ENCODE assay signal across 12 mouse cellular contexts in genomic region chr5:96221298-96221697, GRCm38 (mm10). TPM values are rescaled to one million over a fixed set of nuclear protein-coding genes. Genes with fewer than 3 reads are reported as not detected.
A peak's percentile ranks its signal among the peaks of the same experiment; 100 is the strongest.
DNase-seq lines count a peak whose midpoint lies in the region; ATAC-seq and TF ChIP-seq lines count a peak whose summit lies in the region.
"Had no signal": no experiment of that assay in that cellular context is flagged by ENCODE, and none has a peak within 500 bp of the region (broad histone marks: within the 10 kb centered on the region; RNA-seq: fewer than 3 reads in every experiment).

No protein-coding gene starts in this region.

- no peaks in the 10 kb centered on the region for H3K9me3 ChIP-seq in liver, embryonic 14.5 days (ENCODE audit: control insufficient read depth, low read length)
- no peaks in the 10 kb centered on the region for H3K9me3 ChIP-seq in kidney, embryonic 14.5 days (ENCODE audit: control insufficient read depth, low read length)
- H3K9me3 ChIP-seq: heart, embryonic 10.5 days; hindbrain, embryonic 15.5 days; lung, embryonic 15.5 days had no signal

- H3K4me2 ChIP-seq in liver, embryonic 14.5 days (ENCODE audit: low read depth) = no peak overlapping the region
- no peak overlapping the region for H3K4me2 ChIP-seq in kidney, embryonic 14.5 days (replicated peaks; ENCODE audit: low read depth, low read length)
- H3K4me2 ChIP-seq: hindbrain, embryonic 15.5 days; lung, embryonic 15.5 days had no signal

- no peak for TF ChIP-seq CTCF in spleen, adult 2 months (IDR thresholded peaks at IDR 0.05; ENCODE audit: extremely low read depth, insufficient read depth, insufficient read length, insufficient replicate concordance)
- TF ChIP-seq CTCF in bone marrow macrophage, adult 2 months (IDR thresholded peaks at IDR 0.05; ENCODE audit: low read depth, low read length) = no peak
- TF ChIP-seq CTCF in liver, embryonic 14.5 days (IDR thresholded peaks at IDR 0.05; ENCODE audit: low read depth) = no peak

- WGBS in spleen, adult 2 months = 29% methylated on average over 1 of the region's 1 CpGs
- 19% methylated on average over 1 of the region's 1 CpGs for WGBS in liver, embryonic 14.5 days (ENCODE audit: insufficient replicate concordance)
- WGBS in kidney, embryonic 14.5 days = 97% methylated on average over 1 of the region's 1 CpGs

- peaks cover 4% of the 10 kb centered on the region for H3K36me3 ChIP-seq in spleen, adult 2 months (ENCODE audit: control insufficient read depth, insufficient read depth, low read length)
- H3K36me3 ChIP-seq in liver, embryonic 14.5 days (replicated peaks; ENCODE audit: control insufficient read depth, insufficient read depth, low read depth) = no peaks in the 10 kb centered on the region; the same call in 1 of the 2 replicates
- peaks cover 16% of the 10 kb centered on the region; the same call in 1 of the 2 replicates for H3K36me3 ChIP-seq in kidney, embryonic 14.5 days (ENCODE audit: control insufficient read depth, insufficient read depth, low read length)

- H3K9ac ChIP-seq in liver, embryonic 14.5 days (replicated peaks) = no peak overlapping the region
- H3K9ac ChIP-seq in kidney, embryonic 14.5 days (ENCODE audit: low read depth, low read length) = no peak overlapping the region
- H3K9ac ChIP-seq: hindbrain, embryonic 15.5 days; lung, embryonic 15.5 days had no signal

- H3K27ac ChIP-seq in spleen, adult 2 months (ENCODE audit: insufficient read depth, low read length) = peak overlapping the region; percentile 61; the same call in 1 of the 2 replicates
- H3K27ac ChIP-seq in bone marrow macrophage, adult 2 months (ENCODE audit: insufficient read depth, low read depth, low read length) = peak overlapping the region; percentile 97
- H3K27ac ChIP-seq in liver, embryonic 14.5 days = no peak overlapping the region
- H3K27ac ChIP-seq in kidney, embryonic 14.5 days (ENCODE audit: low read depth, low read length) = no peak overlapping the region
- H3K27ac ChIP-seq: heart, embryonic 10.5 days; hindbrain, embryonic 15.5 days; lung, embryonic 15.5 days had no signal

- no peak for TF ChIP-seq POLR2A in spleen, adult 2 months (IDR thresholded peaks at IDR 0.05; ENCODE audit: low read depth, low read length)
- TF ChIP-seq POLR2A in bone marrow macrophage, adult 2 months (IDR thresholded peaks at IDR 0.05; ENCODE audit: borderline replicate concordance, low read depth, low read length) = no peak

- no peaks in the 10 kb centered on the region for H3K27me3 ChIP-seq in spleen, adult 2 months (ENCODE audit: control insufficient read depth, insufficient read depth, low read length)
- H3K27me3 ChIP-seq in liver, embryonic 14.5 days (ENCODE audit: control insufficient read depth, insufficient read depth, low read length) = no peaks in the 10 kb centered on the region
- no peaks in the 10 kb centered on the region for H3K27me3 ChIP-seq in kidney, embryonic 14.5 days (ENCODE audit: control insufficient read depth, insufficient read depth, low read length)
- H3K27me3 ChIP-seq: hindbrain, embryonic 15.5 days; lung, embryonic 15.5 days had no signal

- no peak overlapping the region for H3K4me3 ChIP-seq in spleen, adult 2 months (ENCODE audit: extremely low read depth, insufficient read depth, insufficient read length)
- H3K4me3 ChIP-seq in bone marrow macrophage, adult 2 months (ENCODE audit: insufficient read depth, low read length) = peak overlapping the region; percentile 30; the same call in 1 of the 2 replicates
- H3K4me3 ChIP-seq in liver, embryonic 14.5 days (ENCODE audit: insufficient read depth in 1 of 2, low read depth in 2 of 2, low read length in 2 of 2) = no peak overlapping the region
- no peak overlapping the region for H3K4me3 ChIP-seq in kidney, embryonic 14.5 days (ENCODE audit: low read length)
- H3K4me3 ChIP-seq: heart, embryonic 10.5 days; hindbrain, embryonic 15.5 days; lung, embryonic 15.5 days had no signal

- ATAC-seq in liver, embryonic 14.5 days (ENCODE audit: insufficient read depth) = peak; percentile 42; the same call in 1 of the 2 replicates
- ATAC-seq in kidney, embryonic 14.5 days (ENCODE audit: low FRiP score, low TSS enrichment) = no peak

- peaks cover 13% of the 10 kb centered on the region; the same call in 1 of the 2 replicates for H3K4me1 ChIP-seq in spleen, adult 2 months (ENCODE audit: control insufficient read depth, insufficient read depth, insufficient read length)
- H3K4me1 ChIP-seq in bone marrow macrophage, adult 2 months (ENCODE audit: control insufficient read depth, insufficient read depth, low read length) = peaks cover 36% of the 10 kb centered on the region
- H3K4me1 ChIP-seq in liver, embryonic 14.5 days (replicated peaks; ENCODE audit: control insufficient read depth in 2 of 2, insufficient read depth in 2 of 2, low read length in 1 of 2) = peaks cover 4 to 15% of the 10 kb centered on the region in 2 experiments
- no peaks in the 10 kb centered on the region for H3K4me1 ChIP-seq in kidney, embryonic 14.5 days (ENCODE audit: control insufficient read depth, insufficient read depth, low read length)

- no peak for TF ChIP-seq EP300 in liver, embryonic 14.5 days (IDR thresholded peaks at IDR 0.05; ENCODE audit: low read depth)

- no peak for DNase-seq in spleen, adult 2 months (ENCODE audit: low read depth in 1 of 2, low spot score in 2 of 2)
- DNase-seq in spleen, adult 18-20 months = no peak
- no peak for DNase-seq in liver, embryonic 14.5 days (ENCODE audit: low read depth in 3 of 3, low spot score in 3 of 3)
- no peak for DNase-seq in neural tube, embryonic 10.5 days (ENCODE audit: extremely low spot score, low spot score)
- no peak for DNase-seq in testis, postnatal 10 days (ENCODE audit: low spot score)
- DNase-seq: adrenal gland, postnatal 25 days; thymus, postnatal 25 days had no signal

RNA-seq across cellular contexts. Expression of gene Mrpl1, which starts 12.0 kb away (rescaled TPM):
- polyA plus RNA-seq in spleen, adult 2 months (2012; rRNA removed) = 1.0 and 1.1 TPM in 2 replicates
- polyA plus RNA-seq in bone marrow macrophage, adult 2 months (2012; ENCODE audit: insufficient read depth, insufficient read length, missing spikeins) = 13.0 and 15.8 TPM in 2 replicates
- polyA plus RNA-seq in liver, embryonic 14.5 days (2012; rRNA removed) = 3.4 and 6.0 TPM in 2 replicates
- polyA plus RNA-seq in liver, embryonic 14.5 days (2014; fragmentation: Nextera tagmentation; extraction: Ambion mirVana) = 14.7 and 15.6 TPM in 2 replicates
- polyA plus RNA-seq in kidney, embryonic 14.5 days (2014; fragmentation: Nextera tagmentation; extraction: Ambion mirVana) = 29.7 and 32.6 TPM in 2 replicates

RNA-seq across cellular contexts. Expression of gene Cnot6l, which starts 57.3 kb away (rescaled TPM):
- 9.0 and 11.6 TPM in 2 replicates for polyA plus RNA-seq in spleen, adult 2 months (2012; rRNA removed)
- 52.3 and 54.2 TPM in 2 replicates for polyA plus RNA-seq in bone marrow macrophage, adult 2 months (2012; ENCODE audit: insufficient read depth, insufficient read length, missing spikeins)
- polyA plus RNA-seq in liver, embryonic 14.5 days (2012; rRNA removed) = 1.8 and 2.8 TPM in 2 replicates
- polyA plus RNA-seq in liver, embryonic 14.5 days (2014; fragmentation: Nextera tagmentation; extraction: Ambion mirVana) = 4.8 and 5.8 TPM in 2 replicates
- 27.7 and 33.8 TPM in 2 replicates for polyA plus RNA-seq in kidney, embryonic 14.5 days (2014; fragmentation: Nextera tagmentation; extraction: Ambion mirVana)

Comparison
In these comparisons a context has a peak if more than half of its experiments do, and no peak if none do; other contexts are left out.
1. H3K27ac ChIP-seq: peak in spleen, adult 2 months (single experiment) and bone marrow macrophage, adult 2 months (single experiment); none in liver, embryonic 14.5 days (single experiment) and kidney, embryonic 14.5 days (single experiment).